Mouse (Mus musculus): ENCODE data around the gene Cdon.

The Cdon gene

DNA sequence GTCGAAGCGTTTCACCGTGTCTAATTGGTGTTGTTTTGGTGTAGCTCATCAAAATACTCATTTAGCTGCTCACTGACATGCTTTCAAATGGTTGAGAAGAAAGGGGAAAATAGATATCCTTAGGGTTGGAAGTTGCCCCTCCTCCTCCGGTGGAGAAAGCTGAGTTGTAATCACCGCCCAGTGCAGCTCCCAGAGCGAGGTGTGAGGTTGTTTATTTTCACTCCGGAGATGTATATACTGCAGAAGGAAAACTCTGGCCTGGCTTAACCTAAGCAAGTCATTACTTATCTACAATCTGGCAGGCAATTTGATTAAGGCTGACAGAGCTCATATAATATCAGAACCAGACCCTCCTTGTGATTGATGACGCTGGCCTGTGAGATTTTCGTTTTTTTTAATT is 14.6 kb downstream of the Cdon start:
- no peak for DNase-seq (ENCODE audit: low spot score)

DNA sequence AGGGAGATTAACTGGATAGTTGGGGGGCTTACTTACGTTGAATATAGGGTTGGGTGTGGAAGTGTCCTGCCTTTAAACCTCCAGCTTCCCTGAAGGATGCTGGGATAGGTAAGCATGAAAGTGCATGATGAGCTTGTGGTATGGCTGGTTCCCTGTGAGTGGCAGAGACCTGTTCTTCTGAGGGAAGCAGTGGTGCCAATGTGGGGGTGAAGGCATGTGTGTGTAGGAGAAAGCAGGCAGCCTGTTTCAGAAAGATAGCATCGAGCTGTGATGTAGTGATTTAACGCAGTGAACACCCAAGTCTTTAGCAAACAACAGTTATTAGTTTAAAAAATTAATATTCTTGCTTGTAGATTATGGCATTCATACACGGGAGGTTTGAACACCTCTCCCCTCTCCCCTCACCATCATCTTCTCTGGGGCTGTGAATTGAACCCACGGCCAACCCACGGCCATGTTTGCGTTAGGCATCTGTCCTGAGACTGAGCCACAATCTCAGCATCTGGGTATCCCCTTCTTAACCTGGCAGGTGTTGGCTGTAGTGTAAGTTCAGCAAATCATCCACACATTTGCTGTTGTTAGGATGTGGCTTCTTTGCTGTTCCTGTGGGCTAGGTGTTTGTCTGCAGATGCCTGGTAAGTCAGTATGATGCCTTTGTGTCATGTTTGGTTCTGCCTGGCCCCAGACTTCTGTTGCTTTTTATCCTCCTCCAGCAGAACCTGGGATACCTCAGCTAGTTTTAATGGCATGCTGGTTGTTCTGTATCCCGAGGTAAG is 17.5 kb downstream of the Cdon start:
- no peak for DNase-seq (ENCODE audit: low spot score)

DNA sequence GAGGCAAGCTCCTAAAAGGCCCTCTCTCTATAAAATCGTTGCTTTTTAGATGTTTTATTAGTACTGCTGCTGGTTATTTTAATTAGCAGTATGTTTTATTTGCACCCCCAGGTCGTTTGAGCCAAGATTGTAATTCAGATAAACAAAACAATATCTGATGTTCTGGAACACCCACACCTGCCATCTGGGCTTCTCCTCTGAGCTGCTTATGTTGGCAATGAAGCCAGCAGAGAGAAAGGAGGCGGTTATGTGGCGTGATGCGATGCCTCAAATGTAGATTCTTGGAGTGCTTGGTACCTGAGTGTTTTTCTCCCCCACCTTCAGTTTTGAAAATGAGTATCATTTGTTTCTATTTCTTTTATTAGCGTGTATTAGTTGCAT is 18.1 kb downstream of the Cdon start:
- no peak for DNase-seq (ENCODE audit: low spot score)

DNA sequence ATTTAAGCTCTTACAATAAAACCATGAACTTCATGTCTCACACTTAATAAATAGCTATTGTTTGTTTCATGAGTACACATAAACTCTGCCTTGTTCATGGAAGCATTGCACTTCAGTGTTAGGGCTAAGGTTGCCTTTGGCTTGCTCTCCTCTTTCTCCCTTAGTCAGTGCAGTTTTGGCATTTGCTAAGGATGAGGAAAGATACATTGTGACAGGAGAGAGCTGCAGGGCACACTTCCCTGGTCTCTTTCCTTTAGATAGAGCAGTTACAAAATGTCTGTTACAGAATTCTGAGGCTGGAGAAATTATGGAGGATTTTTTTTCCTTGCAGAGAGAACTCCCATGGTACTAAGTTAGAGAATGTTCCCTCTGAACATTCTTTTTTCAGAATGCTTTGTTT is 18.8 kb downstream of the Cdon start:
- no peak for DNase-seq (ENCODE audit: low spot score)

DNA sequence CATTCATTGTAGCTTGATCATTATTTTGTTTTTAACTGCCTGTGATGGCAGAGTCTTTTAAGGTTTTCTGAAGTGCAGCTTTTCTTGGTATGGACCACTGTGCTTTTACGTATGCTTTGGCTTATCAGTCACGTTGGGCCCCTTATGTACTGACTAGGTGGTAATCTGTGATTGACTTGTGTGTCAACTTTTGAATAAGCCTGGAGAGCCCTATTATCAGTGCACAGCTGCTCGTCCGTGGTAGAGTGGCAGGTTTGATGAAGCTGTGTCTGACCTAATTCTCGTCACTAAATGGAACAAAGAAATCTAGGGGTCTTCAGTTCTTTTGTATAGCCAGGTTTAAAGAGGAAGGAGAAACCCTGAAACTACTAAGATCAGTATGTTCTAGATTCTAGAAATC is 21.5 kb downstream of the Cdon start:
- no peak for DNase-seq (ENCODE audit: low spot score)

DNA sequence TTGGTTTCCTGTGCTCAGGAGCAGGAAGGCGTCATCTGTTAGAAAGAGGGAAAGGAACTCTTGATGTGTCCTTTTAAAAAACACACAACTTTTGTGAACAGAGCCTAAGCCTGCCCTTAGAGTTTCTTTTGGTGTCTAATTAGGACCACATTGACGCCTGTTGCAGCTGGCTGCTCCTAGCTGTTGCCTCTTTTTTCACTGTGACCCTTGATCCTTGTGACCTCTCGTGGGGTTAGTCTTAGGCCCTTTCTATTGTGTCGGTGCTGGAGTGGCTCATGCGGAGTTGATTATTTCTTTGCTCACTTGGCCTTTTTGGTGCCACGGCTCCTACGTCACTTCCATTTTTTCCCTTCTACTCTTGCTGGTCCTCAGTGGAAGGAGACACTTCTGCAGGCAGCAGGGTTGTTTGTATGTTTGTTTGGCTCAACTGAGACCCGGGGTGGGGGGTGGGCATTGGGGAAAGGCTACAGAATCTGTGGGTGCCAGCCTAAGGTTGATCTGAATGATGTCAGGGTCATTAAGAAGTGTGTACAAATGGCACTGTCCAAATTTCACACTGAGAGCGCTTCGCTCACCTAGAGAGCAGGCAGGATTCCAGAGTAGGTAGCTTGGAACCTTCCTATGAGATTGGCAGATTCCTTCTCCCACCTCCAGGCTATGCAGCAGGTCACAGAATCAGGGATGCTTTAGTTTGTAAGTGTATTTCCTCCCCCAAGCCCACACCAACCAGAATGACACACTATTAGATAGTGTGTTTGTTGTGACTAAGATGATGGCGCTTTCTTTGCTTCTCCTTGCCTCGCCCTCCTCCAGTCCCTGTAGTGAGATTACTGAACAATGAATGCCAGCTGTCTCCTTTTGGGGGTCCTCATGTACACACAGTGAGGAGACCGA is 22.9 kb downstream of the Cdon start:
- no peak for DNase-seq (ENCODE audit: low spot score)

DNA sequence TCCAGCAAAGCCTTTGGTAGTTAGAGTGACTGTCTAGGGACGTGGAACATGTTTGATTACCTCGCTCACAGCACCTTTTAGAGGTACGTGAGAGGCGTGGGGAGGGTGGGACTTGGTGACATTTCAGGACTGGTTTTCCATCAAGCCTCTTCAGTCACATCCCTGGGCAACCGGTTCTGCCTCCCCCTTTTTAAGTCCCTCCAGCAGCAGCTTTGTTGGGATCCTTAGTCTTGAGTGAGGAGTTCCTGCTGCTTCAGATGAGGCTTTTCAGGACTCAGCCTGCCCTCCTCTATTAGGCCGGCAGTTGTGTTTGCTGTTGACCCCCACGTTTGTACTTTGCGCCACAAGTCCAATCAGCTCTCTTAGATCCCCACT is 23.6 kb downstream of the Cdon start:
- DNase-seq (ENCODE audit: low spot score): no peak

DNA sequence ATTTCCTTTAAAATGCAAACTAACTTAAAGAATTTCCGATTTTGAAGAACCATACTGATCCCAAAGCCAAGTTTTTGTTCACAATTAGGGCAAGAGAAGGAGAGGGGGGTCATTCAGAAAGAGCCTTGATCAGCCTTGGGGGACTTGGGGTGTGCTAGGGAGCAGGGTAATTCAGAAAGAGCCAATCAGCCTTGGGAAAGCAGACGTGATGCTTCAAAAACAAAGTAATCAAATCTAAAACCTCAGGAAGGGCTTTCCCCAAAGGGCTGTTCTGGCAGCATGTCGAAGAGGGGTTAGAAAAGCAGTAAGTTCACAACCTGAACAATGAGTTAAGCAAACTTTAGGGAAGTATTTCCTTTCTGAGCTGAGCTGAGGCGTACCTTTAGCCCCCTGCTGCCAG is 26.0 kb downstream of the Cdon start:
- no peak for DNase-seq (ENCODE audit: low spot score)

DNA sequence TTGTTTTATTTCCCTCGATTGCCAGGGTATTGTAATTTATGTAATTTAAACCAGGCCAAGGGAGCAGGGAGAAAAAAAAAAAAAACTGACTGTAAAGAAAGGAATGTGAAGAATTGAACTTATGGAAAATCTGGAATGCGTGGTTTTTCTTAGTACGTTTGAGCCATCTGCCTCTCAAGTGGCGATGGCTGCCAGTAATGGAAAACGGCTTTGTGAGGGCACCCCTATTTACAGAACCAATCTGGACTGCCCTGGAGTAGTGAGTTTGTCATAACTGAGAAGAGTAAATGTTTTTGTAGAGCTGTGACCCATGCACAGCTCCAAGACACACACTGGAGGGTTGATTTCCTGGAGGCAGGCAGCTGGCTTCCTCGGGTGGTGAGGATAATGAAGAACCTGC is 32.4 kb downstream of the Cdon start:
- no peak for DNase-seq (ENCODE audit: low spot score)

DNA sequence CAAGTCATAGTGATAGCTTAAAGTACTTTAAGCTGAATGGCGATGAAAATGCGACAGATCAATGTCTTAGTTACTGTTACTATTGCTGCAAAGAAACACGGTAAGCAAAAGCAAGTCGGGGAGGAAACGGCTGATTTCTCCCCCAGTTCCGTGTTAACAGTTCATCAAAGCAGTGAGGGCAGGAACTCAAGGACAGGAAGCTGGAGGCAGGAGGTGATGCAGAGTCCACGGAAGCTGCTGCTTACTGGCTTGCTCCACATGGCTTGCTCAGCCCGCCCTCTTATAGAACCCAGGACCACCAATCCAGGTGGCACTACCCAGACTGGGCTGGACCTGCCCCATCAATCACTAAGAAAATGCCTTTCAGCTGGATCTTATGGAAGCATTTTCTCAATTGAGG is 38.7 kb downstream of the Cdon start:
- DNase-seq (ENCODE audit: low spot score): no peak

DNA sequence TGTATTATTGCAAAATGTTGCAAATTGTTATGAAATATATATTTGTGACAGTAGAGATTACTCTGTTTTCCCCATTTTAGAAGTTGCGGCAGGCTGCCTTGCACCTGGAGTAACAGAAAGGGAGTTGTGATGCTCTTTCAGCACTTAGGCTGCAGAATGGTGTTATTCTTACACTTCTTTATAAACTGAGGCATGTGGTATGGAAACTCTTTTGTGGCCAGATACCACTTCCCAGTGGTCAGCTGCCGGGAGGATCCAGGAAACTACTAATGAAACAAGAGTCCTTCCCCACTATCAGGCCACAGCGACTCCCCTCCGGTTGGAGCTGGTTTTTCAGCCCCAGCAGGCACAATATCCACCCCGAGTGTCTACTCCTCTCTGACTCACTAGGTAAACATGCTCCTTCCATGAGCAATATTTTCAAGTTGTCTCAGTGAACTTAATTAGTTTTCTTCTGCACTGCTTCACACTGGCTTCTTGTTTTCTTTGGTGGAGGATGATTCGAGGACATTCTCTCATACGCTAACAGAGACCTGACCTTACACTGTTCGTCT is 46.4 kb downstream of the Cdon start:
- DNase-seq (ENCODE audit: low spot score): no peak

DNA sequence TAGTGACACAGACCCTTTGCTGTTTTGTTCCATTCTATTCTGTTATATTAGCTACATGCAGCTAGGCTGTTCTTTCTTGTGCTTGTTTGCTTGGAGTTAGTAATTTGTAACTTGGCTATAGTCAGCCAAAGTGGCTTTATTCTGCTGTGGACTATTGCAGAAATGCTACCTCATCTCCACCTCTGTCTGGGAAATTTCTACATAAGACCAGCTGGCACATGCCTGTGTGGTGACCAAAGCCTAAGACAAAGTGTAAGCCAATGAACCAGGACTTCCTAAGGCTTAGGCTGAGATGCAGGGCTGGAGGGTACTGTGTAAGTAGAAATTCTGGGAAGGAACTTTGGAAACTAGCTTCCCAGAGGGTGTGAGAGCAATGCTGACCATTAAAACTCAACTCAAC is 48.0 kb downstream of the Cdon start:
- DNase-seq (ENCODE audit: low spot score): no peak

DNA sequence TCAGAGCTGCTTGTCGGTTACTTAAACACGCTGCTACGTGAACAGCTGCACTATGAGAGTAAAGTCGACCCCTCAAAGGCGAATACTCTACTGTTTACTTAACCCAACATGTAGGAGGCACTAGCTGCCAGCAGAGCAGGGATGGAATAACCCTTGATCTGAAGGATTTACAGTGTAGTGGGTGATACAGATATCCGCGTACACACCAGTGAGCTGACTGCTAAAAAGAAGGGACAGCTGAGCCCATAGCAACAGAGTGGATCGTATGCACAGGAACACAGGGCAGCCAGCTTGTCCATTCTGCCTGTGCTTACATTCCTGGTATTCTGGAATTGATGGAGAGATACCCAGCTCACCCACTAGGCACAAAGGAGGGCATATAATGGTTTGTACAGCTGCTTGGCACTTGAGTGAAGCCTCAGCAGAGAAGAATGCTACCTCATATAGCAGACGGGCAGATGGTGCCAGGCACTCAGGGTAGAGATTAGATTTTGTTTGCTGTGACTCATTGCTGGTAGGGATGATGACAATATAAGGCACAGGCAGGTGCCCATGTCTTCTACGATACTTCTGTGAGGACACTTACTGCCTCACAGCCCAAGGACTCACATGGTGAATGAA is 53.3 kb downstream of the Cdon start:
- no peak for DNase-seq (ENCODE audit: low spot score)

DNA sequence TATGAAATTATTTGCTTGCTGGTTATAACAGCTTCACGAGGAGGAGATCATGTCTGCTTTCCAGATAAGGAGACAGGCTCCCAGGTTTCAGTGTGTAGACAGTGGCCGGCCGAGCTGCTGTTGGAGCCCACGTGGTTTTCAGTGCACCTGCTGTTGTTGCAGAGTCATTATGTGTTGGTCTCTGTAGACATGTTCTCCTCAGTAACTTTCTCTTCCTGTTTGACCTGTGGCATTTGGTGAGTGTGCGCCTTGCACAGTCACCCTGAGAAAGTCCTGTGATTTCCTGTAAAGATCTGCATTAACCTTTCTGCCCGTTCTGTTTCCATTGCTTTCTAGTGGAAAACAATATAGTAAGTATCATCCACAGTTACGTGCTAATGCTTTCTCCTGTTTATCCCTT is 54.5 kb downstream of the Cdon start:
- DNase-seq (ENCODE audit: low spot score): no peak

DNA sequence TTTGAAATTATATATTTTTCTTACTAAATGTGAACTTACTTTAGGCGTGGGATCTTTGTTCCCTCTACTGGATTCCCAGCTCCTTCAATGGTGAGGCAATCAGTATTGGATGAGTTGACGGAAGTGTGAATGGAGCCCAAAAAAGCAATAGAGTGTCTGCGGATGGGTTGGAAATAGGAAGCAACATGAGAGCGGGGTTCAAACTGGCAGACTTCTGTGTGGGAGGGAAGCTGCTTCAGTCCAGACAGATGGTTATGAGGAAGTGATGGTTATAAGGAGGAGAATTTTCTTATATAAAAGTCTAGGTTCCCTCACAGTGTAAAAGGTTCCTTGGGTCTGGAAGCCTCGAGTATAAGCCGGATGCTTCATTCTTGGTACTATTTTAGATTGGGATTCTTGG is 58.5 kb downstream of the Cdon start:
- DNase-seq (ENCODE audit: low spot score): no peak

DNA sequence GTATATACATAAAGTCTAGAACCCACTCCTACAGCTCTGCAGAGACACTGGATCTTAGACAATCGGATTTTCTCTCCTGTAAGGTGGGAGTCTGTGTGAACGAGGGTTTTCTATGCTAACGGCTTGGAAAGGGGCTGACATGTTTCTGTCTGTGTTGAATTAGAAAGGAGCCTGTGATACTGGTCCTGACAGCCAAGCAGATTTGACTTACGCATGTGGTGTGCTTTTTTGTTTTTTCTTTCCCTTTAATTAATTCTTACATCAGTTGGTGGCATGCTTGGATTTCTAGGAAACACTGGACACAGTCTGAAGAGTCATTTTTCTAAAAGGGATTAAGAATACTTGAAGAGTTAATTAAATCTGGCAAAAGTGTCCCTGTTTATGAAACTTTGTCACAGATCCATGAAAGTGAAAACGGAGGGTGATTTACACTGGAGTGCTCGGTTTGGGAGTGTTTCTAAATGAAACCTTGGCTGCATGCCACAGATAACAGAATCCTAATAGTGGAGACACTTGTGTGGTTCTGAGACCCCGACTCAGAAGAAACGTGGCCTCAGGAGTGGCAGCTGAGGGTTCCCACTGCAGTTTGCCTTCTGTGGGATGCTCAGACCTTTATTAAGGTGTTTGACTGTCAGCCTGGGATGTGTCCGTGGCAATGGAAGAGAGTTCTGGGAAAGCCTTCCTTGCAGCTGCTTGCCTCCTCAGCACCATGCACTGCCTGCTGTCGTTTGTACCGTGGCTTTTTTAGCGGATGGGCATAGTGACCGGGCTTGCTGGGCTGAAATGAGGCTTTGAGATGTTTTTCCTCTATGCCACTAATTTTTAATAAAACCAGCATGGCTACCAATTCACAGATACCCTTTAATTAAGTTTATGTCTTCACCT is 61.3 kb downstream of the Cdon start:
- no peak for DNase-seq (ENCODE audit: low spot score)

DNA sequence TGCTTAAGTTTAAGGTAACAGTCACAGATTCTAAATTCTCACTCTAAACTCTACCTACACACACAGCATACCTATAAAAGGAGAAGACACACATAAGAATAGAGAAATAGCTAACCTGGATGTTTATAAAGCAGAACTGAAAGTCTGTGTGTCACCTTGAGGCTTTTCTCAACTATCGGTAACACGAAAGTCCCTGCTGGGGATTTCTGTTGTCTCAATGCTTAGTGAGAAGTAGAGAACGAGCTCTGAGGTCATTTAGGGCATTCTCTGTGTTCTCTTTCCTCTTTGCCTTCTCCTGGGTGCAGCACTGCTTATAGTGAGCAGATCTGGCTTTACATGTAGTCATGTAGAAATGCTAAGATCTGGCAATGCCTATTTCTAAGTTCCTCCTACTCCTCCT is 63.0 kb downstream of the Cdon start:
- no peak for DNase-seq (ENCODE audit: low spot score)

DNA sequence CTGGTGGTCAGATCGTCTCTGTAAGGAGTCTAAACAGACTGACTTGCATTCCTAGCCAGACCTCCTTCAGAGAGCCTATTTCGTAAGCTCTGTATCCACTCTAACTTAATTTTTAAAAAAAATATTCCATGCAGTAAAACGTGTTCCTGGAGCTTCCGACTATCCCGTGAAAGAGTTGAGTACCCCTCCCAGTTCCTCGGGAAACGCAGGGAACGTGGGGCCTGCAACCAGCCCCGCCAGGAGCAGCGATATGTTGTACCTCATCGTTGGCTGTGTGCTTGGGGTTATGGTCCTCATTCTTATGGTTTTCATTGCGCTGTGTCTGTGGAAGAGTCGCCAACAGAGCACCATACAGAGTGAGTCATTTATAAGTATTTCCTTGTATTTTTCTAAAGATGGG is 65.7 kb downstream of the Cdon start:
- no peak for DNase-seq (ENCODE audit: low spot score)

DNA sequence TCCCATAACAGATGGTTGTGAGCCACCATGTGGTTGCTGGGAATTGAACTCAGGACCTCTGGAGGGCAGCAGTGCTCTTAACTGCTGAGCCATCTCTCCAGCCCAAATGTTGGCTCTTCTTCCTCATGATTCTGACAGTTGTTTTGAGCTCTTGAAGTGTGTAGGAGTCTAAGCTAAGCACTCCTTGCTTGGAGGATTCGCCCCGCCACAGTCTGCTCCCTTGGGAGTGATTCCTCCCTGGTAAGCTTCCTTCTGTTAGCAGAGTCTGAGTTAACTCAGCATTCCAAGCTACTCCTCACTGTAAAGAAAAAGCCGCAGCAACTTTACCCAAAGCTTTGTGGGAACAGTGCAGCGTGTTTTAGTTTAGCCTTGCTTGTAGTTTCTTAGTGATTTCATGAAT is 67.6 kb downstream of the Cdon start:
- DNase-seq (ENCODE audit: low spot score): no peak

DNA sequence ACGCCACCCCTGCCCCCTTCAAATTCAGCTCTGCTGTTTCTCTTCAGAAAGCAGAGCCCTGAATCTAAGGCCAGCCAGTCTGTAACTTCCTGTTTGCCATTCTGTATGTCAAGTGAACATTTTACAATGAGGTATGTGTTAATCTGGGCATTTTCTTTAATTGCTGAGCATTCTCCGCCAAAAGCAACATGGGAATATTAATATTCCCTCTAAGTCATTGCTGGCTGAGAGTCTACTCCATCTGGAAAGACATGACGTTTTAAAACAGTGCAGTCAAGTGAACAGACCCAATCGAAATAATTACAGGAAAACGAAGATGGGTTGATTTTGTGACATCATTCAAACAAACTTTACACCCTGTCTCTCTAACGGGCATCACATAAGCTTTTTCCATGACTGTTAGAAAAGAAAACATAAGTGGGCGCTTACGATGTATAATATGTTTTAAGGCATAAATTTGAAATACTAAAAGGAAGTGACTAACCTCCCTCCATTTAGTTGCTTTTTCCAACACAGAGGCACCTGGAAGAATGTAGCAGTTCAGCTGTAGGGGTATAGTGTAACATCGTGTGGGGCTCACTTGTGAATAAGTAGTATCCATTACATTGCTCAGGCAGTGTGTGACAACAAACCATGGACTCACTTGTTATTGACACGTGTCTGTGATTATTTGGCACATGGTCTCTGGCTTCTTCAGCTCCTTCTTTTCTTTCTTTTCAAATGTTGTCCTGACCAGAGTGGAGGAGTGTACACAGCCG is 70.4 kb downstream of the Cdon start:
- no peak for DNase-seq (ENCODE audit: low spot score)

Data from testis, postnatal 10 days (tissue).